Mouse (Mus musculus): ENCODE results near the gene Agtpbp1. TPM values are rescaled to one million over a fixed set of nuclear protein-coding genes. Genes with fewer than 3 reads are reported as not detected.

Gene Agtpbp1
- total RNA-seq (2023) = 10 to 100 TPM; 48.8 to 65.0 TPM

DNA sequence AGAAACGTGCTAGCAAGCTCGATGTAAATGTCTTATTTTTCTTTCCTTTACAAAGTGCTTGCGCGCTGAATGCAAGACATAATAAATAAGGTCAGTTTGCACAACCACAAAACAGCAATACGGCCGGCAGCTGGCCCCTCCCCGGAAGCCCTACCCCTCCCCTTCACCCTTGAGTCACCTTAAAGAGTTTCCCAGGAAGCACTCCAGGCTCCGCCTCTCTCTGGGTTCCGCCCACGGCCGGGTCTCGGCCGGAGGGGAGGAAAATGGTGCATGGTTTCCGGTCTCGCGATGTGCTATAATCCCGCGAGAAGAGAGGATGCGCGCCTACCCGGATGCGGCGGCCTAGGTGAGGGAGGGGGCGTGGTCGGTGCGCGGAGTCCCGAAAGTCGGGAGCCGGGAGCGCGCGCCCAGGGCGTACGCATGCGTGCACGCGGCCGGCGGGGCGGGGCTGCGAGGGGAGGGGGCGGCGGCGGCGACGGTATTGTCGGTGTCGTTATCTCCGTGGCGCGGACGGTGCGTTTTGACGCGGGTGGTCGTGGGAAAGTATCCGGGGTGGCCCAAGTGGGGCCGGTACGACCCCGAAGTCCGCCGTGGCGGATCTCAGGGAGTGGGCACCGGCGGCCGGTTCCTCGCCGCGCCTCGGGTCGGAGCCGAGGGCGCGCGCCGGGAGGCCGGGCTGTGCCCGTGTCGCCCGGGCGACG lies at the start of gene Agtpbp1, which contains the start of gene Naa35:
Gene Agtpbp1, minus strand, starts transcription at position 281 of the 701 bp plus-strand sequence.
Gene Naa35, plus strand, starts transcription at position 313 of the 701 bp plus-strand sequence.

Other genes with a start within 250 kb of the Agtpbp1 start
- 10 to 100 TPM; 76.6 to 79.5 TPM for gene Naa35, start within 50 bp of the Agtpbp1 start, total RNA-seq (2023)
- gene Golm1, start 90.6 kb upstream of the Agtpbp1 start, total RNA-seq (2023) = 10 to 100 TPM; 24.9 to 29.8 TPM
- gene 4921517D22Rik, start 108.9 kb upstream of the Agtpbp1 start, total RNA-seq (2023) = not detected
- gene Spata31d1a, start 125.1 kb upstream of the Agtpbp1 start, total RNA-seq (2023) = not detected
- not detected for gene Spata31d1b, start 127.1 kb upstream of the Agtpbp1 start, total RNA-seq (2023)
- not detected for gene Spata31d1d, start 146.5 kb upstream of the Agtpbp1 start, total RNA-seq (2023)
- gene 1700014D04Rik, start 161.5 kb upstream of the Agtpbp1 start, total RNA-seq (2023) = under 1 TPM in 1 of 2 experiments, not detected in 1; 0.52 TPM
- gene Isca1, start 184.6 kb upstream of the Agtpbp1 start, total RNA-seq (2023) = 10 to 100 TPM; 89.2 to 92.5 TPM
- not detected for gene Gm49354, start 197.0 kb upstream of the Agtpbp1 start, total RNA-seq (2023)
- 100 to 1,000 TPM; 266 to 268 TPM for gene Tut7, start 237.9 kb upstream of the Agtpbp1 start, total RNA-seq (2023)

All from B cell, adult 67 days (primary cell).